Mouse (Mus musculus) ovary, postnatal 14 days (tissue): ENCODE measurements at regions not wholly inside any gene's neighbourhood (a gene's known extent, or its start where the extent isn't known, plus 50 kb on each side); places are given as distances from the start of the nearest gene placed in this dataset.

ENCODE experiments used
- DNase-seq: peaks from one replicate; pipeline ENCODE4 v3.0.0; 2022; ENCODE audit warnings: low spot score

DNA sequence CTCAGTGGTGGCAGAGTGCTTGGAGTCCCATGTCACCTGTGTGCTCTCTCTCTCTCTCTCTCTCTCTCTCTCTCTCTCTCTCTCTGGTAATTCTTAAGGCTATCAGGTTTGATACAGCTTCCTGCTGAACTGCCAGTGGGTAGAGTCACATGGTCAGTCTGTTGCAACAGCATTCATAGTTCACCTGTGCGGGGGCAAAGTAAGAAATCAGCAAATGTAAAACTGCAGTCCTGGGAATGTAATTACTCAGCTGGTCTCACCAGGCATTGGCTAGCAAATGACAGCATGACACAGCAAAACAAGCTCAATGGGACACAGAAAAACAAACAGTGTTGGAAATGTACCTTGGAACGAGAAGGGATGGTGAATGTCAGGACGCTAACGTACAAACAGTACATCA, 422.7 kb downstream of the Ppargc1a start:
- no peak for DNase-seq

DNA sequence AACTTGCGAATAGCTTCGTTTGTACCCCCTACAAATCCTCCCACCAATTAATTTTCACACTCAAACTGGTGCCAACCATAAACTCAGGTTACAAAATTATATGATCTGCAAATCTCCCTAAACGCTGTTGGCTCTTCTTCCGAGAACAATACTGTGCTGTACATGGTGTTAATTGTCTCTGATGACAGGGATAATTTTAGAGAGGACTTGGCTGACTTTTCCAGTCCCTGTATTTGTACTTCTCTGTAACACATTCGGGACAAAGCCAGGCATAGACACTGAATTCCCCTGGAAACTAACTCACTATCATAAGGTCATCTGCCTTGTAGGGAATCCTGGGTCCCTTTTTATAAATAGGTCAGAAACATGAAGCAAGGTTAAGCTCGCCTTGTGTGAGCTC, 442.4 kb downstream of the Ppargc1a start:
- no peak for DNase-seq

DNA sequence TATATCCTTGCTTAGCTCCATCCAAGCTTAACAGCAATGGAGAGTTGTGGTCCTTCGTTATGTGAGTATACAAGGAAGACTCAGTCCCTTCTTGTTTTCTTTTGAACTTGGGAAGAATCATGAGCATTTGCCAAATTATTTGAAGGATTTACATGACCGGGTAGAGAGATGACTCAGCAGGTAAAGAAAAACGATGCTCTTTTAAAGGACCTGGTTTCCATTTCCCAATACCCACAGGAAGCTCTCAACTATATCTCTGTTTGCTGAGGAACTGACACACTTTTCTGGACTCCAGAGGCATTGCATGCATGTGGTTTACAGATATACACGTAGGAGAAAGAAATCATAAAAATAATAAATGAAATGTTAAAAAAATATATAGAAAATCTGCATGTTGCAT, 457.5 kb downstream of the Ppargc1a start:
- no peak for DNase-seq

DNA sequence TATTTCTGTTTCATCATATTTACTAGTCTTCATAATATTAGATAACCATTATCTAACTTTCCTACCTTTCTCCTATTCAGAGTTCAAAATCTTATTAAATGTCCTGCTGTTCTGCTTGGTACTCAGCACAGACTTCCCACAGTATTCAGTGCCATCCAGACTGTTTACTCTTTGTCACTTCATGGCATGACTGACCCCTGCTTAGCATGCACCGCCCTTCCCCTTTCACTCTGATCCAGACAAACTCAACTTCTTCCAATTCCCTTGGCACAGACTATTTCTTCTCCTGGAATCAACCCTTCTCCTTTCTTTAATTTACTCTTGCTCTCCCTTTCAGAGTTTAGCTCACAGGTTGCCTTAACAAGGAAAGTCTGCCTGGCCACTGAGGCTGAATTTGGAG, 458.8 kb downstream of the Ppargc1a start:
- no peak for DNase-seq

DNA sequence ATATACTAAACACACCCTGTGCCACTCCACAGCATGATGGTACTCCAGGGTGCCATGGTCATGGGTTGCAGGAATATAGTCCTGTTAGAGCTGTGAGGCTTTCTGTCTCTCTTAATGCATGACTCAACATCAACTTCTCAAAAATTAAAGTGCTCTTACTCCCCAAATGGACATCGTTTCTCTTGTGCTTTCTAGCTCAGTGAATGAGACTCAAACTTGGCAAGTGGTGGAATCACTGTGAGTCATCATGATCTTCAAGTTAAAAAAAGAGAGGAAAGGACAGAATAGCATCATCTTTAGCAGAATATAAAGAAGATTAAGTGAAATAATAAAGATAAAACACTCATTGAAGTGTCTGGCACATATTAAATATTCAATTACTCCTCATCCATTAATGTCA, 459.3 kb downstream of the Ppargc1a start:
- no peak for DNase-seq

DNA sequence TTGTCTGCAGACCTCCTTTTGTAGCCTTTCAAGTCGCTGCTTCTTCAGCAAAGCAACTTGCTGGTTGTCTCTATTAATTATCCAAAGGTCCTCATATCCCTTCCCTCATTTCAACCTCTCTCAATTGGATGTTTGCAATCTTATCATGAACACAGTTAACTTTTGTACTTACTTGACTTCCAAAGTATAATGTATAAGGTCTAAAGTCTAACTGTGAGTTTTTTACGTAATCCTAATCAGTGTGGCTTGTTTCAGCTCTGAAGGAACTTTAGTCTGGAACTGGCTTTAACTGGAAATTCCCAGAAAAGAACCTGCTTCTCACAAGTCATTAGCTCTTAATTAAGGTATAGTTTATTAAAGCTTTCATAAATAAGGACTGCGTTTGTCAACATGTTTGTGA, 467.6 kb downstream of the Ppargc1a start:
- no peak for DNase-seq

DNA sequence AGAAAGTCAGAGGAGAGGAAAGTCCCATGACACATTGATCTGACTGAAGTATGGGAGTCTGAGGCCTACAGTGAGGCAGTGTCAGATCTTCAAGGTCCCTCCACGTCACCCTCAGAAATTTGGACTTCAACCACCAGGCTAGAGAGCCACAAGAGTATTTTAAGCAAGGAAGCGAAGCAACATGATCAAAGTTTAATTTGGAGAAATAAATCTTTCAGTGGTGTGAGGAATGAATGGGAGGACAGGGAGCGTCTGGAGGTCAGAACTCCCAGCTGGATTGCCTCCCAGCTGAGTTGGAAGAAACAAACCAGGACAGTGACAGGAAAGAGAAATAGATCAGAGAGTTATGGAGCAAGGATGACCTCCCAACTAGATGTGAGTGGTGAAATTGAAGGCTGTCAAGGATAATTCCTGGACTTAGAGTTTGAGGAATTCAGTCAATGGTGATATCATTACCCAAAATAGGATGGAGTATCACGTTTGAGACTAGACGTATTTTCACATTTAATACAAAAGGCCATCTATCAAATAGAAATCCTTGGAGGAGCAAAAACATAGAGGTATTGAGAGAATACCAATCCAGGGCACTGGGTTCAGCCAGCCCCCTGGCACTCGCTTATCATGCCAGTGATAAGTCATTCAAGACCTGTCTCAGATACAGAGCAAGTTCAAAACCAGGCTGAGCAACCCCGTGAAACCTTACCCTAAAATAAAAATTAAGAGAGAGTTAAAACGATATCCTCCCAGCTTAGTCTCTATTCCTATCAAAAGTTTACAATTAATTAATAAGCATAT, 494.7 kb downstream of the Ppargc1a start:
- DNase-seq = no peak

DNA sequence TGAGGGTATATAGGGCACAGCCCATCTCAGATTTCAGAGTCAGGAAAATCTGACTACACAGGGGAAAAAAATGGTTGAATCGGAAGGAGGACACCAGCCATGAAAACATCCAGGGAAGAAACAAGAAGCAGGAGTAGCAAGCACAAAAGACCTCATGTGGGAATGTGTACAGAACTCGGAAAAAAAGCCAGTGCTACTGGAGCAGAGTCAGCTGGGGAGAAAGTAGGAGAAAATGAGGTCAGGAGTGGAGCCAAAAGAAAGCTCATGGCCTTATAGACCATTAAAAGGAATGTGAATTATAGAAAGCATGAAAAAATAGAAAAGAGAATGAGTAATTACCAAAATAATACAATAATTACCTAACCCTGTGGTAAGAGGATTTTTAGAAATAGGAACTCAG, 495.4 kb downstream of the Ppargc1a start:
- no peak for DNase-seq

DNA sequence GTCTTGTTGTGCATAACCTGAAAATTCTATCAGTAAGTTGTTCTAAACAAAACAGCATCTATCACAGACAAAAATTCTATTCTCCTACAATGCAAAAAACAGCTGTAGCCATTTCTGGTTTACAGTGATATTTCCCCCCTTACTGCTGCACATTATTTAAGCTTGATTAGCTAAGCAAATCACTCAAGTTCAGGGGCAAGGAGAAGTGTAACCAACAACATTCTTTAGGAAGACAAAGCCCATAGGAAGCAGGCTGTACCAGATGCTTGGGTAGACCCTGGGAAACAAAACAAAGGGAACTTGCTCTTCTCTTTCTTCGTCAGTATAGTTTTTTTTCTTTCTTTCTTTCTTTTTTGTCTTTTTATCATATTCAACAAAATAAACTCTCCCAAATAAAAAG, 497.9 kb downstream of the Ppargc1a start:
- no peak for DNase-seq

DNA sequence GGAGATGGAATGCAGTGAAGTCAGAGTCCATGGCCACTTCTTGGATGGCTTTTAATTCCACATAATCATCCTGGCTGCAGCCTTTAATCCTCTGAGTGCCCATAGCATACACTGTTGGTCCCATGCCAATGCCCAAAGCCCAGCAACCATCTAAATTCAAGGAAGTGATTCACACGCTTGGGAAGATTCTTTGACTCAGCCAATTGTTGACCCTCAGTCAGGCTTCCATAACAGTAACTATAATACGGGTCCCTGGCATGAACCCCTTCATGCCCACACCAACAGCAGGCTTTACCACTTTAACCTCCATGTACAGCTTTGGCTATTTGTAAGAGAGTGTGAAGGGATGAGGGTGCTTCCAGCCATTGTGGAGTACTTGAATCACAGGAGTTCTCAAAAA, 521.7 kb downstream of the Ppargc1a start:
- no peak for DNase-seq

DNA sequence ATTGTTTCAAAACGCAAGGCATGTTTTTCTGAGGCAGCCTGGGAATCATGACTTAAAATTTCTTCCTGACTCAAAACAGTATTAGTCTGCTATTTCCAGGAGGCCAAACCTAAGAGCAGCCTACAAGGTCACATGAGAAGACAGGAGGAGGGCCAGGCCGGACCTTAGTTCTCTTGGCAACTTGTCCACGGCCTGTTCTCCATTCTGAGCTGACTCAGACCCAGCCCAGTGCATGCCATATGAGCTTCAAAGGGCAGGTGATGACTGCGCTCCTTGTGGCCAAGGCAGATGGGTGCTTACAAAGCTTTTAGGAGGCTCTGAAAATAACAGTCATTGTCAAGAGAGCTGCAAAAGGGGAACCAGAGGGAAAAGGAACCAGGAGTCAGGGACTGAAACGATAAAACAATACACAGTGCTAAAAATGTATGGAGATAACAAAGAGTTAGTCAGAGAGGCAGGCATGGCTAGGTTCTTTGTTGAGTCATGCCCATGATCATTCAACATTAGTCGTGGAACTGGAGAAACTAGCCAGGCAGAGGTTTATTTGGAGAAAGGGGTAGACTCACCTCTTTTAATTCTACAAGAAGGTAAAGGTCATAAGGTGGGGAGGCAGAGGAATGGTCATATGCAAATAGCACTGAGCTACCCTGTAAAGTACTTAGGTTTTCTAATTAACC, 525.8 kb downstream of the Ppargc1a start:
- no peak for DNase-seq

DNA sequence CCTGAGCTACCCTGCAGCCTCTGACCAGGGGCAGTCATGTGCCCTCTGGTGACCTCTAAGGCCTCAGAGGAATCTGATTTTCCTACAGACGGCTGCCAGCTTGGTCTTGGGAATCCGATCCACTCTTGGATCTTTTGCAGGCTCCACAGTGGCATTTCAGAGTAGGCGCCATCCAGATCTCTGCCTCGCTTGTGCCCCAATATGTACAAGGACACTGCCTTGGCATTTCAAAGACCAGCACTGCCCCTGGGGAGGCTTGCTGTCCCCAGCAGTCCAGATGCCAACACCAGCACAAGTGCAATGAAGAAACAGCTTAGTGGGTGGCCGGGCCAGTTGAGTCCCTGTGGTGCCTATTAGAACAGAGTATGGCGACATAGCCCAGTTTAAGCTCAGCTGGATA, 526.6 kb downstream of the Ppargc1a start:
- no peak for DNase-seq

DNA sequence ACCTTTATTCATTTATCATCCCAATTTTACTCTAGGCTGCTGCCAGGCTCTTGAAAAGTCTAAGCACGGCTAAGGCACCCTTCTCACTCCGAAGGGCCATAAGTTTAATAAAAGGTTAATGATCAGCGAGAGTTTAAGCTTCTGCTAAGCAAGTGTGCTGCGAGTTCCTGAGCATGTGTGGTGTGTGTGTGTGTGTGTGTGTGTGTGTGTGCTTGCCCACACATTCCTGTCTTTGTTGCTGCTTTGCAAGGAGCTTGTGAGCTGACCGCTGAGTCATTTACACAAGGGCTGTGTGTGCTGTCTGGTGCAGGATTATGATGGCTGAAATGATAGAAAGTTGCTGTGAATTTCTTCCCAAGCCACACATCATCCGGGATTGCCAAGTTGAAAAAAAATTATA, 527.1 kb downstream of the Ppargc1a start:
- no peak for DNase-seq

DNA sequence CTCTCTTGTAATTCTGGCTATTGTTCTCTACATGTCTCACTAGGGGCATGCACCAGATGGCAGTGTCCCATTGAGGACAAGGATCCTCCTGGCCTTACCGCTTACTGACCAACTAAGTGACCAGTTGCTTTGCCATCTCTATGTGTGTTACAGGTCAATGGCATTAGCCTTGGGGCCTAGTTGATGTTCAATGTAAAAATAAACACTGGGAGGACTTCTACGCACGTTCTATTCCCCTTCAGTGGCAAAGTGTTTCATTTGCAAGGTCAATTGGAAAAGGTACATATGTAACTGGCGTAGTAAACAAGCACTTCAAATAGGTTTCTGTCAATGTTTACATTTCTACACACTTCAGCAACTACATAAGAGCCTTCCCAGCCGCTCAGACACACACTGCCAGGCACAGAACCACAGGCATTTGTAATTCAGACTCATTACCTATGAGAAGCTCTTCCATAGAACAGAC, 527.8 kb downstream of the Ppargc1a start:
- DNase-seq = no peak

DNA sequence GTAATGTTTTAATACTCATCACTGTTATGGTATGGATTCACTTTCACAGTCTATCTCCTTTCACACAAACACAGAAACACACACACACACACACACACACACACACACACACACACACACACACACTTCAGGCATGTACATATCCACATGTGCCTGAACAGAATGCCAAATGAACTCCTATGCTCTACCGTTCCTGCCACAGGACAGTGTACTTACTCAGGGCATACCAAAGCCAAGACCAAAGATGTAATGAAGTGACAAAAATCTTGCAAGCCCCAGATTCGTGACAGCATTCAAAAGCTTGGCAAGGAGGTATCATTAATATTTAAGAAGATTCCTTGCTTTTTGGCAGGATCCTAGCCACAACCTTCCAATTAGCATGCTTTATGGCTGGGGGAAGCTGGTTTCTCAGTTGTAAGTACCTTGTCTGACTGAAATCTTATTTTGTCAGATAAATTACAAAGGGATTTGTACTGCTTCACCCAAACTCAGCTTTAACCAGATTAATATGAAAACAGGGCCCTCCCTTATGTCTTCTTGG, 531.0 kb downstream of the Ppargc1a start:
- DNase-seq = no peak

DNA sequence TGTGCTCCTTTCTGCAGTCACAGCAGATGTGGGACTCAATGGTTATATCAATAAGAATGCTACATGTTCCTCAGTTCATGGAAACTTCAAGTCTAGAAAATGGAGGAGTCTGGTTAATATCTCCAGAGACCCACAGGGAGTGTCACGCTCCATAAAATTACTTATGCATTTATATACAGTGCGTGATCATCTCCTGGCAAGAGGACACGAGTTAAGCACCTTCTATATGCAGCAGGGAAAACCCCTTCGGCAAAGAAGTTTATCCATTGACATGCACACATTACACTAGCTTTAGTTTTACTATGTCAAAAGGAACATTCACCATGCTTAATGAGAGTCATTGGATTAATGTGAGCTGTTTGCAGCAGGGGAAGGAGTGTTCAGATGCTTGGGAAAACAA, 538.6 kb downstream of the Ppargc1a start:
- no peak for DNase-seq

DNA sequence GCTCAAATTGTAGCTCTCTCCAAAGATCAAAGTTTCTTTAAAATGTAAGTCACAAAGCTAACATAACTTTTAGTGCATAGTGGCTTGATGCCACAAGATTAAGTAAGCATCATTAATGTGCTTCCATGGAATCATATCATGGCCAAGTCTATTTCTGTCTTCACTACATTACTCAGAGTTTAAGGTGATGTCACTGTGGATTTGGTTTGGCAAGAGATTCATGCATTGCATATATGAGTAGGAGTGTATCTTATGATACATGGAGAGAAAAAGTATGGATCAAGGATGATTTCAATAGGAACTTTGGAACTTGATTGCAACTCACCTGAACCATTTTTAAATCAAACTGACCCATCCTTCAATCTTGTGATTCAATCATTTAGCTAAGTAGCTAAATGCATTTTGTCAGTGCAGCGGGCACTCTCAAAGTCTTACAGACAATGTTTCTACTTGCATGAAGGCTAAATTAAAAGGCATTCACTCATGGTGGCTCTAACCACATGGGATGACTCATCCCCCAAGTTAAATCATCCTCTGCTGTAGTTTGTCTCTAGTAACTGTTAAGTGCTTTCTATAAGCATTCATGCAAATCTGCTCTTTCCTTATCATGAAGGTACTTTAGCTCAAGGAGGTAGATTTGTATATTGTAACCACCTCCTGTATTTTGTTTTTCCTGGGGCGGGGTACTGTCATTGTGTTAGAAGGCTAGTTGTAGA, 576.5 kb downstream of the Ppargc1a start:
- no peak for DNase-seq
